Mouse (Mus musculus): Measurements from ENCODE around the gene Jam2.

Jam2 gene

GRCm38 (mm10) chr16:84774003-84774703 is at the start of gene Jam2:
Jam2 (plus strand) TSS chr16:84774123.
- no peak for DNase-seq (ENCODE audit: low spot score)

- DNase-seq (ENCODE audit: low spot score), result no peak
These were observed 39.1 kb upstream of the Jam2 start for GRCm38 (mm10) chr16:84734806-84735165.

- peak; percentile 93 for DNase-seq (ENCODE audit: low spot score)
These were observed 38.5 kb upstream of the Jam2 start, which contains the start of gene Mrpl39 for GRCm38 (mm10) chr16:84735166-84736105. Mrpl39 (minus strand) TSS chr16:84735742.

- no peak for DNase-seq (ENCODE audit: low spot score)
These were observed 36.6 kb upstream of the Jam2 start for GRCm38 (mm10) chr16:84737358-84737757.

- DNase-seq (ENCODE audit: low spot score), result no peak
These were observed 29.0 kb upstream of the Jam2 start for GRCm38 (mm10) chr16:84744703-84745490.

- DNase-seq (ENCODE audit: low spot score), result no peak
These were observed 28.1 kb upstream of the Jam2 start for GRCm38 (mm10) chr16:84745721-84746306.

GRCm38 (mm10) chr16:84767956-84768355 is 6.0 kb upstream of the Jam2 start:
- DNase-seq (ENCODE audit: low spot score), result no peak

- no peak for DNase-seq (ENCODE audit: low spot score)
These were observed 4.7 kb upstream of the Jam2 start for GRCm38 (mm10) chr16:84769182-84769581.

GRCm38 (mm10) chr16:84769619-84770464 is 4.1 kb upstream of the Jam2 start:
- no peak for DNase-seq (ENCODE audit: low spot score)

- DNase-seq (ENCODE audit: low spot score), result no peak
These were observed 3.0 kb upstream of the Jam2 start for GRCm38 (mm10) chr16:84770891-84771290.

- DNase-seq (ENCODE audit: low spot score), result no peak
These were observed 2.5 kb upstream of the Jam2 start for GRCm38 (mm10) chr16:84771461-84771860.

GRCm38 (mm10) chr16:84772496-84773267 is 1.2 kb upstream of the Jam2 start:
- no peak for DNase-seq (ENCODE audit: low spot score)

- no peak for DNase-seq (ENCODE audit: low spot score)
These were observed 558 bp upstream of the Jam2 start for GRCm38 (mm10) chr16:84773268-84773861.

- DNase-seq (ENCODE audit: low spot score), result no peak
These were observed 873 bp downstream of the Jam2 start for GRCm38 (mm10) chr16:84774761-84775231.

GRCm38 (mm10) chr16:84775356-84775755 is 1.4 kb downstream of the Jam2 start:
- no peak for DNase-seq (ENCODE audit: low spot score)

- no peak for DNase-seq (ENCODE audit: low spot score)
These were observed 2.3 kb downstream of the Jam2 start for GRCm38 (mm10) chr16:84776089-84776784.

GRCm38 (mm10) chr16:84778431-84778830 is 4.5 kb downstream of the Jam2 start:
- DNase-seq (ENCODE audit: low spot score), result no peak

- DNase-seq (ENCODE audit: low spot score), result no peak
These were observed 5.1 kb downstream of the Jam2 start for GRCm38 (mm10) chr16:84778861-84779630.

Data from urinary bladder, postnatal 10 days (tissue).